Mouse (Mus musculus): ENCODE results near the gene Dnajc16. TPM values are rescaled to one million over a fixed set of nuclear protein-coding genes. Genes with fewer than 3 reads are reported as not detected.

Dnajc16 gene
- polyA plus RNA-seq, 1 experiment from 2014 or later = 5.2 TPM

Other genes starting within 250 kb of the Dnajc16 start
- 49.4 and 71.3 TPM in 2 replicates for gene Fblim1, start 184.8 kb downstream of the Dnajc16 start, polyA plus RNA-seq (2014; fragmentation: Nextera tagmentation; extraction: Ambion mirVana)
- 0.86 and 1.2 TPM in 2 replicates for gene Tmem82, start 172.3 kb downstream of the Dnajc16 start, polyA plus RNA-seq (2014; fragmentation: Nextera tagmentation; extraction: Ambion mirVana)
- gene Slc25a34, start 167.1 kb downstream of the Dnajc16 start, polyA plus RNA-seq (2014; fragmentation: Nextera tagmentation; extraction: Ambion mirVana) = 0.07 TPM in 1 of 2 replicates, not detected in the other
- gene Plekhm2, start 126.0 kb downstream of the Dnajc16 start, polyA plus RNA-seq (2014; fragmentation: Nextera tagmentation; extraction: Ambion mirVana) = 3.5 and 6.8 TPM in 2 replicates
- gene Rsc1a1, start 105.3 kb downstream of the Dnajc16 start, polyA plus RNA-seq (2014; fragmentation: Nextera tagmentation; extraction: Ambion mirVana) = not detected in 2 replicates
- gene Ddi2, start 67.5 kb downstream of the Dnajc16 start, polyA plus RNA-seq (2014; fragmentation: Nextera tagmentation; extraction: Ambion mirVana) = 11.0 and 20.6 TPM in 2 replicates
- gene Agmat, start 44.3 kb downstream of the Dnajc16 start, polyA plus RNA-seq (2014; fragmentation: Nextera tagmentation; extraction: Ambion mirVana) = 1.1 and 1.6 TPM in 2 replicates
- 14.5 and 24.3 TPM in 2 replicates for gene Casp9, start 2.7 kb upstream of the Dnajc16 start, polyA plus RNA-seq (2014; fragmentation: Nextera tagmentation; extraction: Ambion mirVana)
- gene Cela2a, start 35.2 kb upstream of the Dnajc16 start, polyA plus RNA-seq (2014; fragmentation: Nextera tagmentation; extraction: Ambion mirVana) = not detected in 2 replicates
- gene Ctrc, start 55.4 kb upstream of the Dnajc16 start, polyA plus RNA-seq (2014; fragmentation: Nextera tagmentation; extraction: Ambion mirVana) = not detected in 2 replicates
- gene Efhd2, start 84.0 kb upstream of the Dnajc16 start, polyA plus RNA-seq (2014; fragmentation: Nextera tagmentation; extraction: Ambion mirVana) = 29.5 and 30.3 TPM in 2 replicates
- 0.15 and 0.60 TPM in 2 replicates for gene Fhad1, start 224.2 kb upstream of the Dnajc16 start, polyA plus RNA-seq (2014; fragmentation: Nextera tagmentation; extraction: Ambion mirVana)